ENCODE assay signal across 15 mouse cellular contexts in genomic region chr12:106173211-106173610, GRCm38 (mm10).
DNase-seq lines count a peak whose midpoint lies in the region; ATAC-seq lines count a peak whose summit lies in the region.
"Had no signal": no experiment of that assay in that cellular context is flagged by ENCODE, and none has a peak within 500 bp of the region (broad histone marks: within the 10 kb centered on the region; RNA-seq: fewer than 3 reads in every experiment).

No protein-coding gene starts in this region.

- H3K4me1 ChIP-seq in neural tube, embryonic 12.5 days, result peaks cover 32% of the 10 kb centered on the region; the same call in 1 of the 2 replicates
- H3K4me1 ChIP-seq in hindbrain, embryonic 13.5 days (replicated peaks), result peaks cover 46% of the 10 kb centered on the region
- peaks cover 29% of the 10 kb centered on the region for H3K4me1 ChIP-seq in midbrain, embryonic 15.5 days

- ATAC-seq in neural tube, embryonic 12.5 days (ENCODE audit: low FRiP score, low read depth), result no peak
- no peak for ATAC-seq in hindbrain, embryonic 13.5 days (ENCODE audit: low FRiP score)
- no peak for ATAC-seq in midbrain, embryonic 15.5 days (replicated peaks)
- no peak for ATAC-seq in megakaryocyte, adult 5-6 weeks (ENCODE audit: poor library complexity, severe bottlenecking)

- peaks cover 6% of the 10 kb centered on the region; the same call in 1 of the 2 replicates for H3K27me3 ChIP-seq in neural tube, embryonic 12.5 days (replicated peaks)
- 0 out of 2 replicates have a peak, but pooled peaks cover 4% of the 10 kb centered on the region for H3K27me3 ChIP-seq in hindbrain, embryonic 13.5 days
- H3K27me3 ChIP-seq in midbrain, embryonic 15.5 days (replicated peaks), result no peaks in the 10 kb centered on the region

- H3K36me3 ChIP-seq in neural tube, embryonic 12.5 days, result no peaks in the 10 kb centered on the region
- no peaks in the 10 kb centered on the region for H3K36me3 ChIP-seq in hindbrain, embryonic 13.5 days
- H3K36me3 ChIP-seq in midbrain, embryonic 15.5 days (replicated peaks), result no peaks in the 10 kb centered on the region
- H3K36me3 ChIP-seq: stomach, embryonic 15.5 days had no signal

- DNase-seq in neural tube, embryonic 10.5 days (ENCODE audit: extremely low spot score, low spot score), result no peak
- DNase-seq in MN1 (ENCODE audit: low spot score), result no peak
- DNase-seq in ovary, postnatal 10 days (ENCODE audit: low spot score), result no peak
- no peak for DNase-seq in thymus, postnatal 36 days
- DNase-seq: adrenal gland, postnatal 14 days; cerebellum, postnatal 25 days; left cerebral cortex, postnatal 4 days; lung, postnatal 14 days; thymus, postnatal 25 days had no signal

- H3K4me3 ChIP-seq in neural tube, embryonic 12.5 days, result no peak overlapping the region
- no peak overlapping the region for H3K4me3 ChIP-seq in hindbrain, embryonic 13.5 days
- no peak overlapping the region for H3K4me3 ChIP-seq in midbrain, embryonic 15.5 days

- H3K4me2 ChIP-seq in neural tube, embryonic 12.5 days (replicated peaks), result 0 out of 2 replicates have a peak overlapping the region, but pooled peaks have one; percentile 72
- peak overlapping the region; percentile 69 for H3K4me2 ChIP-seq in hindbrain, embryonic 13.5 days
- H3K4me2 ChIP-seq in midbrain, embryonic 15.5 days, result peak overlapping the region; percentile 88

- no peak overlapping the region for H3K9ac ChIP-seq in neural tube, embryonic 12.5 days
- H3K9ac ChIP-seq in hindbrain, embryonic 13.5 days, result peak overlapping the region; percentile 66; the same call in 1 of the 2 replicates
- no peak overlapping the region for H3K9ac ChIP-seq in midbrain, embryonic 15.5 days
- H3K9ac ChIP-seq: liver, embryonic 14.5 days; stomach, embryonic 15.5 days had no signal

- WGBS in neural tube, embryonic 12.5 days, result 31% methylated on average over 8 of the region's 8 CpGs
- WGBS in hindbrain, embryonic 13.5 days, result 13% methylated on average over 8 of the region's 8 CpGs
- WGBS in midbrain, embryonic 15.5 days, result 12% methylated on average over 8 of the region's 8 CpGs

- no peak overlapping the region for H3K27ac ChIP-seq in neural tube, embryonic 12.5 days
- H3K27ac ChIP-seq in hindbrain, embryonic 13.5 days, result peak overlapping the region; percentile 85
- H3K27ac ChIP-seq in midbrain, embryonic 15.5 days, result no peak overlapping the region
- H3K27ac ChIP-seq: liver, embryonic 14.5 days; stomach, embryonic 15.5 days had no signal

- no peaks in the 10 kb centered on the region for H3K9me3 ChIP-seq in neural tube, embryonic 12.5 days
- no peaks in the 10 kb centered on the region for H3K9me3 ChIP-seq in hindbrain, embryonic 13.5 days
- H3K9me3 ChIP-seq in midbrain, embryonic 15.5 days, result no peaks in the 10 kb centered on the region
- H3K9me3 ChIP-seq: stomach, embryonic 15.5 days had no signal
